Mouse (Mus musculus) heart, postnatal 14 days (tissue): ENCODE data around the gene Slc2a8. TPM values are rescaled to one million over a fixed set of nuclear protein-coding genes. Genes with fewer than 3 reads are reported as not detected.
A peak's percentile ranks its signal among the peaks of the same experiment; 100 is the strongest.
"Not testable (repeated sequence)": the region's sequence is repeated elsewhere in the genome, so short reads cannot be mapped to it uniquely, and the experiment has no call there.

Experiments
- DNase-seq, 2 experiments: peaks; one replicate each; pipeline ENCODE4 v3.0.0; 2021 to 2022
- intact Hi-C: fragments of 180-260 bp; cut with DNase I; formaldehyde crosslinking; loops from one replicate; pipeline ENCODE4 v1.15.1; 2025
- long read RNA-seq, 2 experiments: library from polyadenylated mRNA; stranded (forward); transcript quantifications; one replicate each; pipeline ENCODE4 v2.0.0; 2021
- total RNA-seq, 2 experiments: library from RNA; stranded (reverse); gene quantifications; 2 replicates each; pipeline ENCODE4 v1.2.3; 2021

The Slc2a8 gene
- total RNA-seq, result 10 to 100 TPM; 12.9 to 16.3 TPM
- long read RNA-seq, experiment 1, transcript Slc2a8-201 (10 exons, 2,108 nt), result major isoform, 43 of 50 reads
- long read RNA-seq, experiment 1, partial matches to known transcripts, result 1 of 50 reads
- long read RNA-seq, experiment 1, other reads (novel, unspliced or antisense), result 6 of 50 reads
- long read RNA-seq, experiment 2, transcript Slc2a8-201 (10 exons, 2,108 nt), result major isoform, 53 of 66 reads
- long read RNA-seq, experiment 2, partial matches to known transcripts, result 2 of 66 reads
- long read RNA-seq, experiment 2, other reads (novel, unspliced or antisense), result 9 of 66 reads

GRCm38 (mm10) chr2:32981725-32982271 is at the start of gene Slc2a8:
TSS of gene Slc2a8 (minus strand) at chr2:32982083.
- intact Hi-C loops, result loop anchor here (5.0 kb wide), 1 partner anchor 151 kb away; the partner anchor contains the start of gene Garnl3
- peak; percentile 89 to 91 for DNase-seq

GRCm38 (mm10) chr2:33025040-33025439 is 43.2 kb upstream of the Slc2a8 start:
- DNase-seq, result no peak
- intact Hi-C loops, result loop anchor here (2.0 kb wide), 1 partner anchor 106 kb away; the partner anchor contains the start of gene Garnl3

GRCm38 (mm10) chr2:33024564-33024963 is 42.7 kb upstream of the Slc2a8 start:
- DNase-seq, result peak in 1 of 2 experiments; percentile 33
- intact Hi-C loops, result loop anchor here (2.0 kb wide), 1 partner anchor 106 kb away; the partner anchor contains the start of gene Garnl3

DNA sequence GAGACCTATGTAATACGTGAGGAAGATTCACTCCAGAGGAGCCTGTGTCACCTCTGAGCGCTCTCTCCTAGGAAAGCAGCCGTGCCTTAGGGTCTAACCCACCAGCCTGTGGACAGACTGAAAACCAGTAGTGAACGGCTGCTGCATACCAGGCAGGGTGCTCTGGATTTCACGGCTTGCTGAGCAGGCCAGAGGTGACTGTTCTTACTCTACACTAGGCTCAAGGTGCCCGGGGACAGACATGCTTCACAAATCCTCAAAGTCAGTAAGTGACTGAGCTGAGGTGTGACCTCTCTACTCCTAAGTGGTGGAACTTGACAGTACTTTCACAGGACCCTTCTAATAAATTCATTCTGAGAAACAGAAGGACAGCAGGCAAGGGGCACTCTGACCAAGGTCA is 41.0 kb upstream of the Slc2a8 start:
- no peak for DNase-seq

DNA sequence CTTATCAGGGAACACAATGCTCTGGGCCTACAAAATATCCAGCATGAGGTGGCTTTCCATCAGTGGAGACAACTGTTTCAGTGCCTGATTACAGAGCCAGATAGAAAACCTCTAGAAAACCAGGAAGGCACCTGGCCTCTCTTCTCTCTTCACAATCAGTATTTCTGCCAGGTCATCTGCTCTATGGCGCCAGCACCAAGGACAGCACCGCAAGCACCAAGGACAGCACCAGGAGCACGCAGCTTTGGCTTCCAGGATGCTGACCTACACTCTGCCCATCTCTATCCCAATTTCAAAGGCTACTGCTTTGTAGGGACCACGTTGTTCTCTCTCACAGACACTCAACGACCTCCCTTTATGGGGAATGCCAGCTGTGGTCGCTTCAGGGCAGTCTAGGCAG is 36.1 kb upstream of the Slc2a8 start:
- intact Hi-C loops, result no loop called here
- peak; percentile 71 to 79 for DNase-seq

More for the DNA sequence above, 41.0 kb upstream of the Slc2a8 start:
- intact Hi-C loops, result no loop called here

GRCm38 (mm10) chr2:33017191-33017590 is 35.3 kb upstream of the Slc2a8 start:
- DNase-seq, result no peak
- intact Hi-C loops, result no loop called here

DNA sequence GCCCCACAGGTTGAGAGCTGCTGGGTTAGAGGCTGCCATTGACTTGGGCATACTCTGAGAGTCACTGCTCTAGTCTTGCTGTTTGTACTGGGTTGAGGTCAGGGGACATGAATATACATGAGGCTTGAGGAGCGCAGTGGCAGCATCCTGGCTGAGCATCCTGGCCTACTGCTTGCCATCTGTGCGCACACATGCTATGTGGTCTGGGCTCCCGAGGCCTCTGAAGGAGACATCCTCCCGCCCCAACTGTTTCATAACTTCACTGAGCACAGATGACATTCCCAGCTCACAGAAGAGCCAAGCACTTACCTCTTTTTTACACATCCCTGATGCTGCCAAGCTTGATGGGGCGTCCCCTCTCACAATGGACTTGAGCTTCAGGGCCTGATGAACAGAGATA is 33.0 kb upstream of the Slc2a8 start:
- DNase-seq, result no peak
- intact Hi-C loops, result no loop called here

- DNase-seq, intact Hi-C loops: not testable (repeated sequence)
These were observed 27.2 kb upstream of the Slc2a8 start for GRCm38 (mm10) chr2:33009055-33009454.

DNA sequence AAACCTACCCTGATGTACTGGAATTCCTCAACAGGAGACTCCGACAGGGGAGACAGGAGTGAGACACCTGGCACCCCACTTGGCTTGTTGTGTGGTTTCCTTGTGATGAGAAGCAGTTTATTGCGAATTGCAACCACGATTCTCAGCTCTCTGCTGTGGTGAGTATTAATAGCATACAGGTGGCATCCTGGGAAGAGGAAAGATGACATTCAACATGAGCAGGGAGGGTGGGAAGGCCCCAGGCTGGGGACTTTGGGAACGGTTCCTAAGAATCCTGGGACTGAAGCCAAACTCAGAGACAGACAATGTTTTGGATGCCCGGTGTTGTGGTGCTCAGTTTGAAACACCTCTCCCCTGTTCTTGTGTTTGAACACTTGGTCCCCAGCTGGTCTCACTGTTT is 23.2 kb upstream of the Slc2a8 start:
- DNase-seq, result peak in 1 of 2 experiments; percentile 14
- intact Hi-C loops, result no loop called here

DNA sequence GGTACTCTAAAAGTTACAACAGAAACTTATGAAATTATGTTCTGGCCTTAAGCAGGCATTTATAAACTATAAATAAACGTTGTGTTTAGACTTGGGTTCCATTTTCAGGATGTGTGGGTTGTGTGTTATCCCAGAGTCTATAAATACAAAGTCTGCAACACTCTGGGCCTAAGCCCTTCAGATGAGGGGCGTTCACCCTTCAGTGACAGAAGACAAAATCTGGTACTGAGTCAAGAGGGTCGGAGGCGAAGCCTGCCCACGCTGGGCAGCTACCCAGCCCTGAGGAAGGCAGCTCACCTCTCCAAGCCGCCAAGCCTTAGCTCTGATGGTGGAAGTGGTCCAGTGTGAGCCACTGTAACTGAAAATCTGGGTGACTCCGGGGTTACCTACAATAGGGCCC is 20.3 kb upstream of the Slc2a8 start:
- intact Hi-C loops, result no loop called here
- no peak for DNase-seq

GRCm38 (mm10) chr2:32999752-33000151 is 17.9 kb upstream of the Slc2a8 start:
- intact Hi-C loops, result no loop called here
- no peak for DNase-seq

DNA sequence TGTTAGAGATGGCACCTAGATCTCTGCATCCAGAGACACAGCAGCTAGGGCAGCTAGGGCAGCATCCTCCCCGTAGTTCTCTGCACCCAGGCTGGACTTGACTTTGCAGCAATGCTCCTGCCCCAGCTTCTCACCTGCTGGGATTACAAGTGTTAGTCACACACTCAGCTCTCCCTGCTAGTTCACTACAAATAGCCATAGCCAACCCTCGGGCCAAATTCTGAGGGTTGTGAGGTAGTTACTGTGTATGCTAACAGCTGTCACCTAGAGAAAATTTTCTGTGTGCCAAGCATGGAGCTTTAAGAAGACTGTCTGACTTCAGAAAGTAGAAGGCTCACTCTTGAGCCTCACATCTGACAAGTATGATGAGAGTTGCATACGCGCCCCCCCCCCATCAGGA is 15.9 kb upstream of the Slc2a8 start:
- intact Hi-C loops, result no loop called here
- no peak for DNase-seq

GRCm38 (mm10) chr2:32997081-32997480 is 15.2 kb upstream of the Slc2a8 start:
- intact Hi-C loops, result no loop called here
- DNase-seq, result no peak

- intact Hi-C loops, result no loop called here
- DNase-seq, result no peak
These were observed 10.2 kb upstream of the Slc2a8 start for GRCm38 (mm10) chr2:32992130-32992529.

- intact Hi-C loops, result no loop called here
These were observed 8.4 kb upstream of the Slc2a8 start for GRCm38 (mm10) chr2:32990167-32990832.

DNA sequence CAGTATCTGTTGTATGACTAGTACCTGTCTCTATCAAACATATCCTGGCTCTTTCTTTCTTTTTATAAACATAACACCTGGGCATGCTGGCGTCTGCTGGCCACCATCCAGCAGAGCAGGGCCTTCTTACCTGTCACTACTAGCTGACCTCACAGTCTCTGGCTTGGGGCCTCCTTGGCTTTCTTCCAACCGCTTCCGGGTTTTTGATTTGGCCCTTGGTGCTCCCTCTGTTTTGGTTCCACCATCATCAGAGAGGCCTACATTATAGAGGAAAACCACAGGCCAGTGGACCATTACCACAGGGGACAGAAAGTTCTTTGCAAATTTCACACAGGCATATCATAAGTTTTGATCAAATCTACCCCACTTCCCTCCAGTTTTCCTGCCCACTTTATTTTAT is 7.5 kb upstream of the Slc2a8 start:
- DNase-seq, result no peak
- intact Hi-C loops, result loop anchor here (5.0 kb wide), 1 partner anchor 363 kb away; no protein-coding TSS in a partner anchor

More at GRCm38 (mm10) chr2:32990167-32990832, 8.4 kb upstream of the Slc2a8 start:
- no peak for DNase-seq

DNA sequence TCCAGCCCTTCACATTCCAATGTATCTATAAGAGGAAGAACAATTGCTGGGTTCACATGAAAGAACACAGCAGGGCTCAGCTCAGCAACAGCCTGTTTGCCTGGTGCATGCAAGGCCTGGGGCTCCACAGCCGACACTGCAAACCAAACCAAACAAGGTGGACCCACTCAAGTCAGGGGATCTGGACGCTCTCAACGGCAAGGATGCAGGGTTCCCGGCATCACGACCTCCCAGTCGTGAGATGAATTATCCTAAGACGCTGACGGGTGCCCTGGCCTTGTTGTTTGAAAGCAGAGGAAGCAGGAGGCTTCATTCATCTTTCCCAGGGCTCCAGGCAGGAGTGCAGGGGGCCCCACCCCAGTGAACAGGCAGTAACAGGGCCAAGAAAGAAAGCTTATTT is 4.0 kb upstream of the Slc2a8 start:
- intact Hi-C loops, result loop anchor here (5.0 kb wide), 1 partner anchor 366 kb away; no protein-coding TSS in a partner anchor
- DNase-seq, result no peak

- DNase-seq, result no peak
- intact Hi-C loops, result loop anchor here (1.0 to 5.0 kb wide), 2 partner anchors 41 to 149 kb away; partner anchors contain the start of gene Garnl3
These were observed 1.7 kb upstream of the Slc2a8 start for GRCm38 (mm10) chr2:32983617-32984016.

- intact Hi-C loops, result loop anchor here (5.0 kb wide), 1 partner anchor 150 kb away; the partner anchor contains the start of gene Garnl3
- no peak for DNase-seq
These were observed 817 bp upstream of the Slc2a8 start for GRCm38 (mm10) chr2:32982700-32983099.

DNA sequence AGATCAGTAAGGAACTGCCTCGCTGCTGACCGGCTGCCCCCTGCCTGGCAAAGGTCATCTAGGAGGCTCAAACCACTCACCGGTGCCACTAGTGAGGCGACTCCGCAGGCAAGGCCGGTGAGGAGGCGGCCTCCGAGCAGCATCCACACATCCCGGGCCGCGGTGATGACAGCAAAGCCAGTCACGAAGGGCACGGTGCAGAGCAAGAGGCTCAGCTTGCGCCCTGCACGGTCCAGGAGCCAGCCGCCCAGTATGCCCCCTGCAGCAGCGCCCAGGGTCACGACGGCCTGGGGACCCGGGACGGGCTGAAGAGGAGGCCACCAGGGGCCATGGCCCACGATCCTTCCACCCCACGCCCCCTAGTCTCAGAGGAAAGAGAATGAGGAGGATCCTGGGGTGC is 602 bp downstream of the Slc2a8 start:
- intact Hi-C loops, result loop anchor here (5.0 kb wide), 1 partner anchor 151 kb away; the partner anchor contains the start of gene Garnl3
- DNase-seq, result peak in 1 of 2 experiments; percentile 39

GRCm38 (mm10) chr2:32979675-32980074 is 2.2 kb downstream of the Slc2a8 start:
- DNase-seq, result no peak
- intact Hi-C loops, result loop anchor here (5.0 kb wide), 1 partner anchor 153 kb away; the partner anchor contains the start of gene Garnl3
